Mouse (Mus musculus): ENCODE data around the gene Crhr2. TPM values are rescaled to one million over a fixed set of nuclear protein-coding genes. Genes with fewer than 3 reads are reported as not detected.

Gene Crhr2
- polyA plus RNA-seq, 1 experiment from 2014 or later: 0.30 TPM

GRCm38 (mm10) chr6:55062200-55062599 is 70.6 kb downstream of the Crhr2 start:
- H3K4me3 ChIP-seq: no peak overlapping the region
- peaks cover 98% of the 10 kb centered on the region for H3K36me3 ChIP-seq
- no peaks in the 10 kb centered on the region for H3K9me3 ChIP-seq (replicated peaks)
- H3K27ac ChIP-seq (replicated peaks): no peak overlapping the region
- 93% methylated on average over 5 of the region's 5 CpGs for WGBS
- no peaks in the 10 kb centered on the region for H3K27me3 ChIP-seq (ENCODE audit: low read depth, poor library complexity, severe bottlenecking)
- H3K4me1 ChIP-seq: no peaks in the 10 kb centered on the region
- DNase-seq (ENCODE audit: low spot score): no peak

GRCm38 (mm10) chr6:55061328-55061727 is 71.5 kb downstream of the Crhr2 start:
- H3K9me3 ChIP-seq (replicated peaks): no peaks in the 10 kb centered on the region
- H3K36me3 ChIP-seq: peaks cover 99% of the 10 kb centered on the region
- no peak overlapping the region for H3K27ac ChIP-seq (replicated peaks)
- H3K27me3 ChIP-seq (ENCODE audit: low read depth, poor library complexity, severe bottlenecking): no peaks in the 10 kb centered on the region
- H3K4me1 ChIP-seq: no peaks in the 10 kb centered on the region
- H3K4me3 ChIP-seq: no peak overlapping the region
- 94% methylated on average over 11 of the region's 11 CpGs for WGBS
- DNase-seq (ENCODE audit: low spot score): no peak

- Histone ChIP-seq H3K4me3 (no peak overlapping the region), H3K27me3 (ENCODE audit: low read depth, poor library complexity, severe bottlenecking) (no peaks in the 10 kb centered on the region), H3K4me1 (no peaks in the 10 kb centered on the region), H3K27ac (replicated peaks) (no peak overlapping the region), H3K36me3 (peaks cover 99% of the 10 kb centered on the region), H3K9me3 (replicated peaks) (no peaks in the 10 kb centered on the region)
- WGBS: 94% methylated on average over 7 of the region's 7 CpGs
- DNase-seq (ENCODE audit: low spot score): no peak
Measured at GRCm38 (mm10) chr6:55060241-55060825, 72.5 kb downstream of the Crhr2 start.

- Histone ChIP-seq H3K36me3 (peaks cover 97% of the 10 kb centered on the region), H3K27ac (replicated peaks) (no peak overlapping the region), H3K4me3 (no peak overlapping the region), H3K27me3 (ENCODE audit: low read depth, poor library complexity, severe bottlenecking) (no peaks in the 10 kb centered on the region), H3K9me3 (replicated peaks) (no peaks in the 10 kb centered on the region), H3K4me1 (no peaks in the 10 kb centered on the region)
- DNase-seq (ENCODE audit: low spot score): no peak
- 90% methylated on average over 3 of the region's 3 CpGs for WGBS
Measured at GRCm38 (mm10) chr6:55057427-55057826, 75.4 kb downstream of the Crhr2 start.

GRCm38 (mm10) chr6:55054491-55054890 is 78.3 kb downstream of the Crhr2 start:
- Histone ChIP-seq H3K27ac (replicated peaks) (no peak overlapping the region), H3K27me3 (ENCODE audit: low read depth, poor library complexity, severe bottlenecking) (no peaks in the 10 kb centered on the region), H3K9me3 (replicated peaks) (no peaks in the 10 kb centered on the region), H3K4me3 (no peak overlapping the region), H3K36me3 (peaks cover 97% of the 10 kb centered on the region), H3K4me1 (no peaks in the 10 kb centered on the region)
- WGBS: 91% methylated on average over 4 of the region's 4 CpGs
- DNase-seq (ENCODE audit: low spot score): no peak

GRCm38 (mm10) chr6:55049186-55049585 is 83.6 kb downstream of the Crhr2 start:
- H3K9me3 ChIP-seq (replicated peaks): no peaks in the 10 kb centered on the region
- H3K4me1 ChIP-seq: no peaks in the 10 kb centered on the region
- H3K4me3 ChIP-seq: no peak overlapping the region
- DNase-seq (ENCODE audit: low spot score): no peak
- H3K27ac ChIP-seq (replicated peaks): no peak overlapping the region
- whole genome bisulfite sequencing: 91% methylated on average over 10 of the region's 10 CpGs
- H3K27me3 ChIP-seq (ENCODE audit: low read depth, poor library complexity, severe bottlenecking): no peaks in the 10 kb centered on the region
- H3K36me3 ChIP-seq: peaks cover 76% of the 10 kb centered on the region

GRCm38 (mm10) chr6:55045326-55045725 is 87.5 kb downstream of the Crhr2 start:
- WGBS: 72% methylated on average over 1 of the region's 1 CpGs
- peaks cover under 1% of the 10 kb centered on the region for H3K4me1 ChIP-seq
- no peaks in the 10 kb centered on the region for H3K27me3 ChIP-seq (ENCODE audit: low read depth, poor library complexity, severe bottlenecking)
- DNase-seq (ENCODE audit: low spot score): no peak
- H3K4me3 ChIP-seq: no peak overlapping the region
- H3K36me3 ChIP-seq: peaks cover 39% of the 10 kb centered on the region
- H3K27ac ChIP-seq (replicated peaks): no peak overlapping the region
- no peaks in the 10 kb centered on the region for H3K9me3 ChIP-seq (replicated peaks)

GRCm38 (mm10) chr6:55044542-55044941 is 88.3 kb downstream of the Crhr2 start:
- H3K36me3 ChIP-seq: peaks cover 31% of the 10 kb centered on the region
- peaks cover 8% of the 10 kb centered on the region for H3K4me1 ChIP-seq
- no peak for DNase-seq (ENCODE audit: low spot score)
- no peak overlapping the region for H3K27ac ChIP-seq (replicated peaks)
- no peak overlapping the region for H3K4me3 ChIP-seq
- WGBS: 88% methylated on average over 5 of the region's 5 CpGs
- no peaks in the 10 kb centered on the region for H3K27me3 ChIP-seq (ENCODE audit: low read depth, poor library complexity, severe bottlenecking)
- no peaks in the 10 kb centered on the region for H3K9me3 ChIP-seq (replicated peaks)

- H3K27ac ChIP-seq (replicated peaks): no peak overlapping the region
- H3K36me3 ChIP-seq: peaks cover 18% of the 10 kb centered on the region
- WGBS: 88% methylated on average over 8 of the region's 8 CpGs
- no peak overlapping the region for H3K4me3 ChIP-seq
- H3K27me3 ChIP-seq (ENCODE audit: low read depth, poor library complexity, severe bottlenecking): no peaks in the 10 kb centered on the region
- DNase-seq (ENCODE audit: low spot score): no peak
- no peaks in the 10 kb centered on the region for H3K9me3 ChIP-seq (replicated peaks)
- peaks cover 19% of the 10 kb centered on the region for H3K4me1 ChIP-seq
Measured at GRCm38 (mm10) chr6:55043206-55043605, 89.6 kb downstream of the Crhr2 start.

Other genes starting within 250 kb of the Crhr2 start
- gene Nod1, start 160.4 kb downstream of the Crhr2 start, polyA plus RNA-seq (2016; fragmentation: Nextera tagmentation; extraction: Ambion mirVana): 1.3 and 1.9 TPM in 2 replicates
- 12.7 and 15.7 TPM in 2 replicates for gene Ggct, start 140.1 kb downstream of the Crhr2 start, polyA plus RNA-seq (2016; fragmentation: Nextera tagmentation; extraction: Ambion mirVana)
- gene Gars, start 95.0 kb downstream of the Crhr2 start, polyA plus RNA-seq (2016; fragmentation: Nextera tagmentation; extraction: Ambion mirVana): 228 and 233 TPM in 2 replicates
- gene Inmt, start 42.0 kb upstream of the Crhr2 start, polyA plus RNA-seq (2016; fragmentation: Nextera tagmentation; extraction: Ambion mirVana): 0.62 and 2.0 TPM in 2 replicates
- gene Mindy4, start 70.4 kb upstream of the Crhr2 start, polyA plus RNA-seq (2016; fragmentation: Nextera tagmentation; extraction: Ambion mirVana): 23.3 and 27.1 TPM in 2 replicates
- gene Aqp1, start 203.4 kb upstream of the Crhr2 start, polyA plus RNA-seq (2016; fragmentation: Nextera tagmentation; extraction: Ambion mirVana): 0.56 and 1.1 TPM in 2 replicates
- gene Ghrhr, start 243.3 kb upstream of the Crhr2 start, polyA plus RNA-seq (2016; fragmentation: Nextera tagmentation; extraction: Ambion mirVana): not detected in 2 replicates

Measured in midbrain, embryonic 10.5 days (tissue).